Mouse (Mus musculus) myocyte (in vitro differentiated cells): ENCODE measurements at regions not wholly inside any gene's neighbourhood (a gene's known extent, or its start where the extent isn't known, plus 50 kb on each side); places are given as distances from the start of the nearest gene placed in this dataset.

Source experiments
- CEBPB ChIP-seq: IDR thresholded peaks from 2 replicates; pipeline ENCODE4 v1.6.1; 2011; ENCODE audit warnings: mild to moderate bottlenecking, moderate library complexity; ENCODE audit not compliant: poor library complexity, insufficient read depth, severe bottlenecking
- E2F4 ChIP-seq: IDR thresholded peaks from one replicate; pipeline ENCODE4 v1.6.1; 2011; ENCODE audit warnings: mild to moderate bottlenecking, control low read depth, moderate library complexity; ENCODE audit not compliant: insufficient read depth
- POLR2A ChIP-seq: IDR thresholded peaks from one replicate; pipeline ENCODE4 v1.6.1; 2011; ENCODE audit warnings: low read depth, mild to moderate bottlenecking, control low read depth, moderate library complexity; ENCODE audit not compliant: insufficient read length
- POLR2AphosphoS2 ChIP-seq: IDR thresholded peaks from one replicate; pipeline ENCODE4 v1.6.1; 2011; ENCODE audit warnings: low read depth, control low read depth; ENCODE audit not compliant: insufficient read length
- TCF3 ChIP-seq: IDR thresholded peaks from one replicate; pipeline ENCODE4 v1.6.1; 2011; ENCODE audit warnings: low read depth, control low read depth; ENCODE audit not compliant: insufficient read length

DNA sequence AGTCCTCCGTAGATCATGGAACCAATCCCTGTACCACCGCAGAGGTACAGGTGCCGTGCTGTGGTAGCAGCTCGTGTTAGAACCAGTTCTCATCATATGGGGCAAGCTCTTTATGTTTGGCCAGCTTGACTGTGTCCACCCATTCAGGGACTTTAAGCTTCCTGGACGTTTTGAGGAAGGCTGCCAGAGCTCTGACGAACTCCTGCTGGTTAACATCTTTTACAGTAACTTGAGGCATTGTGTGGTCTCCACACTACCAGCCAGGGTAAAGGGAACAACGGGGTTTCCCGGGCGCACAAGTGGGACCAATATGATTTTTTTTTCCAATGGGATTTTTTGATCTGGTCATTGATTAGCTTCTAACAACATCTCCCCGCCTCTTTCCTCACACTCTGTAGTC lies 220.1 kb downstream of the Lrig3 start:
- TF ChIP-seq TCF3 (no peak), POLR2A (no peak), E2F4 (no peak), POLR2AphosphoS2 (no peak), CEBPB (no peak)
